Comparison of ENCODE assay signal across 17 mouse cellular contexts in genomic region chr6:126187400-126187799, GRCm38 (mm10). TPM values are rescaled to one million over a fixed set of nuclear protein-coding genes. Genes with fewer than 3 reads are reported as not detected.
"Had no signal": no experiment of that assay in that cellular context is flagged by ENCODE, and none has a peak within 500 bp of the region (broad histone marks: within the 10 kb centered on the region; RNA-seq: fewer than 3 reads in every experiment).

No protein-coding gene starts in this region.

- H3K9me3 ChIP-seq: kidney, embryonic 15.5 days; liver, embryonic 13.5 days had no signal

- H3K4me1 ChIP-seq: liver, embryonic 13.5 days had no signal

- DNase-seq: kidney, postnatal 10 days; kidney, postnatal 36 days; layer of hippocampus, postnatal 36 days; liver, embryonic 13.5 days; lung, adult 2 months; lung, postnatal 14 days; lung, postnatal 4 days; midbrain, embryonic 14.5 days; right cerebral cortex, postnatal 25 days; spleen, adult 18-20 months; thymus, adult 18-20 months; thymus, postnatal 36 days had no signal

- H3K9ac ChIP-seq: kidney, embryonic 15.5 days; liver, embryonic 13.5 days had no signal

- H3K4me3 ChIP-seq: kidney, embryonic 15.5 days; left cerebral cortex, adult 2 months; liver, embryonic 13.5 days had no signal

- H3K4me2 ChIP-seq: kidney, embryonic 15.5 days; liver, embryonic 13.5 days; midbrain, embryonic 11.5 days had no signal

- H3K36me3 ChIP-seq: kidney, embryonic 15.5 days; liver, embryonic 13.5 days had no signal

- H3K27ac ChIP-seq: kidney, embryonic 15.5 days; left cerebral cortex, adult 2 months; liver, embryonic 13.5 days had no signal

- H3K27me3 ChIP-seq: kidney, embryonic 15.5 days; liver, embryonic 13.5 days had no signal

RNA-seq across cellular contexts. Expression of gene Ntf3, which starts 20.7 kb away (rescaled TPM):
- total RNA-seq: megakaryocyte progenitor cell, adult 5-6 weeks; megakaryocyte-erythroid progenitor cell, adult 5-6 weeks had no signal
